Comparison of ENCODE assay signal across 17 mouse cellular contexts in the genomic region with DNA sequence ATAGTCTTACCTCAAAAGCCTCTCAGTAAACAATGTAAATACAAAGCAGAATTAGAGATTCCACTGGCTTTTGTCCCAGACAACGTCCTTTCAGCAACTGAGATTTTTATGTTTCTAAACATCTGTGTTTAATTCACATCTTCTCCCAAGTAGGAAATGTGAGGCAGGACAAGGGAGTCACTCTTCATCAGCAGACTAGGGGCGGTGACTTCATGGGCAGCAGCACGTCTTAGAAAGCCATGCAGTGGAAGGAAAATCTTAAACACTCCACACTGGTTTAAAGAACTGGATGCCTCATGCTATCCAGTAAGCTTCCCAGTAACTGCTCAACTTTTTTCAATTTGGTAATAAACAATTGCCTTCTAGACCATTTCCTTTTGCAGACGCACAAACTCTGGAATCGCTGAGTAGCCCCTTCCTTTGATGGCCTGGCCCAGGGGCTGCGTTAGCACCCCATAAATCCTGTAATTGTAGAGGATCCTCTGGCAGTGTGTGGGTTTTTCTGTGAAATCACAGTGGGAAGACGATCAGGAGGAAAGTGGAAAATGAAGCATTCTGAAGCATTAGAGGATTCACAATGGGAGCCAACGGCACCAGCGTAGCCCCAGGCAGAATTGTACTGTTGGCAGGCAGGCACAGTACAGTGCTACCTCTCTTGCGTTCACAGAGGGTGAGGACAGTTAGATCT.
DNase-seq lines count a peak whose midpoint lies in the region; ATAC-seq and TF ChIP-seq lines count a peak whose summit lies in the region.
"Had no signal": no experiment of that assay in that cellular context is flagged by ENCODE, and none has a peak within 500 bp of the region (broad histone marks: within the 10 kb centered on the region; RNA-seq: fewer than 3 reads in every experiment).

No protein-coding gene starts in this region.

- no peak overlapping the region for H3K4me2 ChIP-seq in stomach, embryonic 15.5 days
- no peak overlapping the region for H3K4me2 ChIP-seq in stomach, postnatal 0 days (replicated peaks; ENCODE audit: low read depth)
- peak overlapping the region; percentile 48 for H3K4me2 ChIP-seq in limb, embryonic 13.5 days (replicated peaks)
- H3K4me2 ChIP-seq: liver, embryonic 13.5 days; midbrain, embryonic 12.5 days; neural tube, embryonic 13.5 days had no signal

- H3K4me1 ChIP-seq in stomach, embryonic 15.5 days: no peaks in the 10 kb centered on the region
- H3K4me1 ChIP-seq in stomach, postnatal 0 days (replicated peaks; ENCODE audit: control insufficient read depth, insufficient read depth): no peaks in the 10 kb centered on the region
- peaks cover 30% of the 10 kb centered on the region for H3K4me1 ChIP-seq in limb, embryonic 13.5 days
- H3K4me1 ChIP-seq in heart, embryonic 10.5 days: no peaks in the 10 kb centered on the region
- H3K4me1 ChIP-seq: liver, embryonic 13.5 days; midbrain, embryonic 12.5 days had no signal

- H3K4me3 ChIP-seq in gastrocnemius, adult 2 months: no peak overlapping the region
- no peak overlapping the region for H3K4me3 ChIP-seq in stomach, embryonic 15.5 days (replicated peaks)
- H3K4me3 ChIP-seq in stomach, postnatal 0 days (ENCODE audit: low read depth, low read length): no peak overlapping the region
- no peak overlapping the region for H3K4me3 ChIP-seq in limb, embryonic 13.5 days
- H3K4me3 ChIP-seq in heart, embryonic 10.5 days: no peak overlapping the region
- H3K4me3 ChIP-seq: liver, embryonic 13.5 days; midbrain, embryonic 12.5 days; neural tube, embryonic 13.5 days had no signal

- DNase-seq in gastrocnemius, postnatal 25 days: peak; percentile 6
- no peak for DNase-seq in gastrocnemius, adult 2 months
- no peak for DNase-seq in stomach, postnatal 0 days (ENCODE audit: low spot score)
- peak; percentile 10 for DNase-seq in skeletal muscle tissue, adult 2 months (ENCODE audit: low read depth, low spot score)
- no peak for DNase-seq in yolk sac, embryonic 10.5 days (ENCODE audit: low spot score)
- no peak for DNase-seq in heart, embryonic 10.5 days (ENCODE audit: low spot score)
- DNase-seq: heart, postnatal 14 days; kidney, postnatal 36 days; liver, embryonic 13.5 days; thymus, postnatal 4 days had no signal

- H3K9ac ChIP-seq in stomach, embryonic 15.5 days: no peak overlapping the region
- no peak overlapping the region for H3K9ac ChIP-seq in stomach, postnatal 0 days (ENCODE audit: low read length)
- no peak overlapping the region for H3K9ac ChIP-seq in limb, embryonic 13.5 days
- H3K9ac ChIP-seq: liver, embryonic 13.5 days; midbrain, embryonic 12.5 days; neural tube, embryonic 13.5 days had no signal

- H3K36me3 ChIP-seq in stomach, embryonic 15.5 days: no peaks in the 10 kb centered on the region
- H3K36me3 ChIP-seq in stomach, postnatal 0 days (ENCODE audit: control insufficient read depth, insufficient read depth, low read length): no peaks in the 10 kb centered on the region
- no peaks in the 10 kb centered on the region for H3K36me3 ChIP-seq in limb, embryonic 13.5 days
- no peaks in the 10 kb centered on the region for H3K36me3 ChIP-seq in heart, embryonic 10.5 days
- H3K36me3 ChIP-seq: liver, embryonic 13.5 days; midbrain, embryonic 12.5 days; neural tube, embryonic 13.5 days had no signal

- TF ChIP-seq EP300 in stomach, postnatal 0 days (optimal IDR thresholded peaks at IDR 0.05): no peak

- intact Hi-C loops in gastrocnemius, adult 2 months (cut with DNase I): no loop called here

- WGBS in stomach, embryonic 15.5 days: 66% methylated on average over 10 of the region's 10 CpGs
- 57% methylated on average over 10 of the region's 10 CpGs for WGBS in stomach, postnatal 0 days
- 15% methylated on average over 10 of the region's 10 CpGs for WGBS in limb, embryonic 13.5 days
- 83% methylated on average over 10 of the region's 10 CpGs for WGBS in heart, embryonic 10.5 days

- H3K27ac ChIP-seq in gastrocnemius, adult 2 months: no peak overlapping the region
- H3K27ac ChIP-seq in stomach, embryonic 15.5 days: 0 out of 2 replicates have a peak overlapping the region, but pooled peaks have one; percentile 21
- H3K27ac ChIP-seq in stomach, postnatal 0 days (replicated peaks): no peak overlapping the region
- H3K27ac ChIP-seq in limb, embryonic 13.5 days: peak overlapping the region; percentile 64
- H3K27ac ChIP-seq in heart, embryonic 10.5 days: no peak overlapping the region
- H3K27ac ChIP-seq: liver, embryonic 13.5 days; midbrain, embryonic 12.5 days; neural tube, embryonic 13.5 days had no signal

- no peaks in the 10 kb centered on the region for H3K9me3 ChIP-seq in stomach, embryonic 15.5 days
- H3K9me3 ChIP-seq in stomach, postnatal 0 days (ENCODE audit: control insufficient read depth, low read length): no peaks in the 10 kb centered on the region
- H3K9me3 ChIP-seq in limb, embryonic 13.5 days: no peaks in the 10 kb centered on the region; the same call in 1 of the 2 replicates
- no peaks in the 10 kb centered on the region for H3K9me3 ChIP-seq in heart, embryonic 10.5 days
- H3K9me3 ChIP-seq: liver, embryonic 13.5 days; midbrain, embryonic 12.5 days; neural tube, embryonic 13.5 days had no signal

- no peaks in the 10 kb centered on the region for H3K27me3 ChIP-seq in stomach, embryonic 15.5 days (replicated peaks)
- H3K27me3 ChIP-seq in stomach, postnatal 0 days (ENCODE audit: control insufficient read depth, insufficient read depth, low read length): no peaks in the 10 kb centered on the region
- no peaks in the 10 kb centered on the region for H3K27me3 ChIP-seq in limb, embryonic 13.5 days
- no peaks in the 10 kb centered on the region for H3K27me3 ChIP-seq in heart, embryonic 10.5 days (ENCODE audit: insufficient read depth, poor library complexity, severe bottlenecking)
- H3K27me3 ChIP-seq: liver, embryonic 13.5 days; midbrain, embryonic 12.5 days; neural tube, embryonic 13.5 days had no signal

- no peak for TF ChIP-seq CTCF in gastrocnemius, adult 2 months (IDR thresholded peaks at IDR 0.05)
- TF ChIP-seq CTCF in stomach, postnatal 0 days (IDR thresholded peaks at IDR 0.05; ENCODE audit: low read depth): no peak

- ATAC-seq in stomach, embryonic 15.5 days (ENCODE audit: insufficient read depth, low FRiP score, low read depth): no peak
- ATAC-seq in stomach, postnatal 0 days (ENCODE audit: low FRiP score, low TSS enrichment): no peak
- ATAC-seq in limb, embryonic 13.5 days (ENCODE audit: low FRiP score, low read depth): peak; percentile 90
- ATAC-seq: activated CD4-positive, CD25-positive, alpha-beta regulatory T cell, adult 4 months; forebrain, embryonic 14.5 days; inflammation-experienced regulatory T-cells, adult 6 months had no signal

Comparison
In these comparisons a context has a peak if more than half of its experiments do, and no peak if none do; other contexts are left out.
1. DNase-seq: peak in gastrocnemius, postnatal 25 days (single experiment) and skeletal muscle tissue, adult 2 months (single experiment); none in gastrocnemius, adult 2 months (single experiment), stomach, postnatal 0 days (single experiment), yolk sac, embryonic 10.5 days (single experiment) and heart, embryonic 10.5 days (single experiment).
2. H3K27ac ChIP-seq: peak in stomach, embryonic 15.5 days (single experiment) and limb, embryonic 13.5 days (single experiment); none in gastrocnemius, adult 2 months (single experiment), stomach, postnatal 0 days (single experiment) and heart, embryonic 10.5 days (single experiment).